Mouse (Mus musculus): ENCODE results near the gene Ehd3. TPM values are rescaled to one million over a fixed set of nuclear protein-coding genes. Genes with fewer than 3 reads are reported as not detected.

Ehd3 gene
- 7.3 and 7.4 TPM in 2 replicates for polyA plus RNA-seq (2014; fragmentation: Nextera tagmentation; extraction: Ambion mirVana)

GRCm38 (mm10) chr17:73803521-73804184, at the start of gene Ehd3:
TSS of gene Ehd3 (plus strand) at chr17:73804134.
- 83% methylated on average over 5 of the region's 5 CpGs for WGBS
- Histone ChIP-seq H3K27me3 (ENCODE audit: control insufficient read depth, insufficient read depth, low read length) (no peaks in the 10 kb centered on the region; the same call in 1 of the 2 replicates), H3K9ac (ENCODE audit: low read length) (peak within 1 kb of the TSS; percentile 71), H3K4me3 (ENCODE audit: low read depth, low read length) (peak within 1 kb of the TSS; percentile 65), H3K9me3 (ENCODE audit: control insufficient read depth, low read length) (no peaks in the 10 kb centered on the region), H3K4me2 (peak within 1 kb of the TSS; percentile 78), H3K27ac (ENCODE audit: low read depth, low read length) (peak within 1 kb of the TSS; percentile 48; the same call in 1 of the 2 replicates), H3K4me1 (ENCODE audit: control insufficient read depth, insufficient read depth, low read length) (peaks cover 4% of the 10 kb centered on the region), H3K36me3 (ENCODE audit: control insufficient read depth, insufficient read depth, low read length) (no peaks in the 10 kb centered on the region)
- DNase-seq (ENCODE audit: low spot score, missing footprints) (no peak), ATAC-seq (ENCODE audit: low FRiP score) (no peak)

GRCm38 (mm10) chr17:73770964-73771363, 33.0 kb upstream of the Ehd3 start:
- Histone ChIP-seq H3K36me3 (ENCODE audit: control insufficient read depth, insufficient read depth, low read length) (no peaks in the 10 kb centered on the region), H3K4me3 (ENCODE audit: low read depth, low read length) (no peak overlapping the region), H3K9ac (ENCODE audit: low read length) (no peak overlapping the region), H3K27me3 (ENCODE audit: control insufficient read depth, insufficient read depth, low read length) (no peaks in the 10 kb centered on the region), H3K4me2 (no peak overlapping the region), H3K4me1 (ENCODE audit: control insufficient read depth, insufficient read depth, low read length) (no peaks in the 10 kb centered on the region), H3K9me3 (ENCODE audit: control insufficient read depth, low read length) (no peaks in the 10 kb centered on the region), H3K27ac (ENCODE audit: low read depth, low read length) (no peak overlapping the region)
- ATAC-seq (ENCODE audit: low FRiP score): peak; percentile 42
- 59% methylated on average over 8 of the region's 8 CpGs for WGBS
- no peak for DNase-seq (ENCODE audit: low spot score, missing footprints)

GRCm38 (mm10) chr17:73786642-73787311, 17.2 kb upstream of the Ehd3 start:
- DNase-seq (ENCODE audit: low spot score, missing footprints) (no peak), ATAC-seq (ENCODE audit: low FRiP score) (no peak)
- Histone ChIP-seq H3K27me3 (ENCODE audit: control insufficient read depth, insufficient read depth, low read length) (no peaks in the 10 kb centered on the region), H3K4me3 (ENCODE audit: low read depth, low read length) (no peak overlapping the region), H3K9ac (ENCODE audit: low read length) (no peak overlapping the region), H3K4me1 (ENCODE audit: control insufficient read depth, insufficient read depth, low read length) (peaks cover 6% of the 10 kb centered on the region; the same call in 1 of the 2 replicates), H3K36me3 (ENCODE audit: control insufficient read depth, insufficient read depth, low read length) (no peaks in the 10 kb centered on the region), H3K27ac (ENCODE audit: low read depth, low read length) (no peak overlapping the region), H3K9me3 (ENCODE audit: control insufficient read depth, low read length) (no peaks in the 10 kb centered on the region), H3K4me2 (no peak overlapping the region)
- WGBS: 83% methylated on average over 8 of the region's 8 CpGs

- peaks cover 6% of the 10 kb centered on the region; the same call in 1 of the 2 replicates for H3K4me1 ChIP-seq (ENCODE audit: control insufficient read depth, insufficient read depth, low read length)
- DNase-seq (ENCODE audit: low spot score, missing footprints) (no peak), ATAC-seq (ENCODE audit: low FRiP score) (no peak)
- H3K4me3 ChIP-seq (ENCODE audit: low read depth, low read length): no peak overlapping the region
- H3K9ac ChIP-seq (ENCODE audit: low read length): no peak overlapping the region; the same call in 1 of the 2 replicates
- no peak overlapping the region for H3K4me2 ChIP-seq
- H3K27ac ChIP-seq (ENCODE audit: low read depth, low read length): 0 out of 2 replicates have a peak overlapping the region, but pooled peaks have one; percentile 14
- no peaks in the 10 kb centered on the region for H3K9me3 ChIP-seq (ENCODE audit: control insufficient read depth, low read length)
- no peaks in the 10 kb centered on the region for H3K36me3 ChIP-seq (ENCODE audit: control insufficient read depth, insufficient read depth, low read length)
- no peaks in the 10 kb centered on the region for H3K27me3 ChIP-seq (ENCODE audit: control insufficient read depth, insufficient read depth, low read length)
- 31% methylated on average over 12 of the region's 12 CpGs for WGBS
Measured at GRCm38 (mm10) chr17:73790284-73791020, 13.5 kb upstream of the Ehd3 start.

- Histone ChIP-seq H3K4me1 (ENCODE audit: control insufficient read depth, insufficient read depth, low read length) (no peaks in the 10 kb centered on the region), H3K36me3 (ENCODE audit: control insufficient read depth, insufficient read depth, low read length) (no peaks in the 10 kb centered on the region), H3K9me3 (ENCODE audit: control insufficient read depth, low read length) (no peaks in the 10 kb centered on the region), H3K27ac (ENCODE audit: low read depth, low read length) (no peak overlapping the region), H3K27me3 (ENCODE audit: control insufficient read depth, insufficient read depth, low read length) (no peaks in the 10 kb centered on the region), H3K4me3 (ENCODE audit: low read depth, low read length) (no peak overlapping the region), H3K9ac (ENCODE audit: low read length) (no peak overlapping the region), H3K4me2 (no peak overlapping the region)
- DNase-seq (ENCODE audit: low spot score, missing footprints) (no peak), ATAC-seq (ENCODE audit: low FRiP score) (no peak)
- 89% methylated on average over 6 of the region's 6 CpGs for WGBS
Measured at GRCm38 (mm10) chr17:73796789-73797188, 7.1 kb upstream of the Ehd3 start.

GRCm38 (mm10) chr17:73797706-73798105, 6.2 kb upstream of the Ehd3 start:
- Histone ChIP-seq H3K9me3 (ENCODE audit: control insufficient read depth, low read length) (no peaks in the 10 kb centered on the region), H3K4me2 (no peak overlapping the region), H3K4me3 (ENCODE audit: low read depth, low read length) (no peak overlapping the region), H3K9ac (ENCODE audit: low read length) (no peak overlapping the region), H3K36me3 (ENCODE audit: control insufficient read depth, insufficient read depth, low read length) (no peaks in the 10 kb centered on the region), H3K27me3 (ENCODE audit: control insufficient read depth, insufficient read depth, low read length) (no peaks in the 10 kb centered on the region), H3K27ac (ENCODE audit: low read depth, low read length) (no peak overlapping the region), H3K4me1 (ENCODE audit: control insufficient read depth, insufficient read depth, low read length) (no peaks in the 10 kb centered on the region)
- ATAC-seq (ENCODE audit: low FRiP score) (no peak), DNase-seq (ENCODE audit: low spot score, missing footprints) (no peak)
- 88% methylated on average over 4 of the region's 4 CpGs for WGBS

- peak; percentile 97 for ATAC-seq (ENCODE audit: low FRiP score)
- under 1% methylated on average over 45 of the region's 45 CpGs for WGBS
- Histone ChIP-seq H3K27ac (ENCODE audit: low read depth, low read length) (peak overlapping the region; percentile 48; the same call in 1 of the 2 replicates), H3K9me3 (ENCODE audit: control insufficient read depth, low read length) (no peaks in the 10 kb centered on the region), H3K4me3 (ENCODE audit: low read depth, low read length) (peak overlapping the region; percentile 65), H3K36me3 (ENCODE audit: control insufficient read depth, insufficient read depth, low read length) (no peaks in the 10 kb centered on the region), H3K4me2 (peak overlapping the region; percentile 78), H3K27me3 (ENCODE audit: control insufficient read depth, insufficient read depth, low read length) (no peaks in the 10 kb centered on the region; the same call in 1 of the 2 replicates), H3K9ac (ENCODE audit: low read length) (peak overlapping the region; percentile 71), H3K4me1 (ENCODE audit: control insufficient read depth, insufficient read depth, low read length) (peaks cover 4% of the 10 kb centered on the region)
- DNase-seq (ENCODE audit: low spot score, missing footprints): peak; percentile 97
Measured at GRCm38 (mm10) chr17:73804592-73805271, 798 bp downstream of the Ehd3 start.

- Histone ChIP-seq H3K4me1 (ENCODE audit: control insufficient read depth, insufficient read depth, low read length) (peaks cover 4% of the 10 kb centered on the region), H3K27ac (ENCODE audit: low read depth, low read length) (no peak overlapping the region), H3K9me3 (ENCODE audit: control insufficient read depth, low read length) (no peaks in the 10 kb centered on the region), H3K4me2 (no peak overlapping the region; the same call in 1 of the 2 replicates), H3K4me3 (ENCODE audit: low read depth, low read length) (no peak overlapping the region), H3K36me3 (ENCODE audit: control insufficient read depth, insufficient read depth, low read length) (no peaks in the 10 kb centered on the region), H3K27me3 (ENCODE audit: control insufficient read depth, insufficient read depth, low read length) (no peaks in the 10 kb centered on the region; the same call in 1 of the 2 replicates), H3K9ac (ENCODE audit: low read length) (no peak overlapping the region)
- ATAC-seq (ENCODE audit: low FRiP score) (no peak), DNase-seq (ENCODE audit: low spot score, missing footprints) (no peak)
- whole genome bisulfite sequencing: 90% methylated on average over 6 of the region's 6 CpGs
Measured at GRCm38 (mm10) chr17:73806331-73806730, 2.4 kb downstream of the Ehd3 start.
